Mouse (Mus musculus): Measurements from ENCODE around the gene Cnih3. TPM values are rescaled to one million over a fixed set of nuclear protein-coding genes. Genes with fewer than 3 reads are reported as not detected.

The Cnih3 gene
- total RNA-seq, 4 experiments from 2014 or later: 0.14 to 0.25 TPM; not detected in 2

DNA sequence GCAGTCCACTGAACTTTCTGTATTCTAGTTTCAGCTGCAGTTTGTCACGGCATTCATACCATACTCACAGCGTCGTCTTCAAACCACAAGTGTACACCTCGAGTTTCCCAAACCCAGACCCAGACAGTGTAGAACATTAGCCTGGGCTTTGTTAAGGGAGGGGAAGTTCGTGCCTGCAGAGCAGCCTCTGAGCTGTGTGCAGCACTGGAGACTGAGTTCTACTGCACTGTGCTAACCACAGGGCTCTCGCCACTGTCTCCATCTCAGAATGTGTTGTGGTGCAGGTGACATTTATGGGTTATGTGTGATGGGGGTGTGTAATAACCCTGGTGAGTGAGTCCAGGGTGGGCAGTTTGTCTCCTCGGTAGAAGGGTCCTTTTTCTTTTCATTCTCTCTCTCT lies 104.5 kb downstream of the Cnih3 start:
- no peak for DNase-seq

DNA sequence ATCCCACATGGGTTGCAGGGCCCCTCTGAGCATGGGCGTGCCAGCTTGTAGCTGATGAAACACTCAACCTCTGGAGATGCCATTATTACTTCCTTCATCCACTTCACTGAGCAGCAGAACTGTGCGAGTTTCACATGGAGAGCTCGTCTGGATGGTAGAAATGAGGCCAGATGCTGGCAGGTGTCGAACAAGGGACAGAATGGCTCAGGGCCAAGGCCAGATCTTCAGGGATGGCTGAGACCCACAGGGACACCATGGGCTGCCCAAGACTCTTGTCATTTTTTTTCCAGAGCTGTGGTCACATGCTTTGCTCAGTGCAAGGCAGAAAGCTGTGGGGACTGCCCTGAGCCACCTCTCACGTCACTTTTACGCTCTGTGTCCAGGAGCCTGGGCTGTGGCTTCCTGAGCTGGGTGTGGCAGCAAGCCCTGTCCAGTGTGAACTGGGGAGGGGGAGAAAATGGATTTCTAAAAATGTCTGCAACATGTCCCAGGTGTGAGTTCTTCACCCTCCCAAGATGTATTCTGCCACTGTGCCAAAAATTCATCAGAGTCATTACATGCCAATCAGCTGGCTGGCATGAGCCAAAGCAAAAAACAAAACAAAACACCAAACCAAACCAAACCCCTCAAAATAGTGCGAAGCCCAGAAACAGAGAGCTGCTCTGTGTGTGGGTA lies 107.1 kb downstream of the Cnih3 start:
- no peak for DNase-seq

- DNase-seq: no peak
Observed at GRCm38 (mm10) chr1:181460283-181460682, 107.9 kb downstream of the Cnih3 start.

DNA sequence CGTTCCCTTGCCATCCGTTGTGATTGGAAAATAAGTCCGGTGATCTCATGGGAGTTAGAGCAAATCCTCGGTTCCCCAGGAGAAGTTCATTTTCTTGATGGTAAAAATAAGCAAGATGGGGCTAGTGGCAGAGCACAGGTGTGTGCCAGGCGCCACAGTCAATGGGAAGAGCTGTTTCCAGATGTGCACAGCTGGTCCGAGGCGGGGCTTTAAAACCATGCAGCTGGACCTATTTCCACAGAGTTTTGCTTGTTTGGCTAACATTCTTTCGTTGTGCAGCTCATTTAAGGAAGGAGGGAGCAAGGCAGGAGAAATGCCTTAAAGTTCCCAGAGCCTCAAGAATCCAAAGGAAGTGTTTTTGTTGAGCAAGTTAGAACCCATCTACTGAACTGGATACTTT lies 109.1 kb downstream of the Cnih3 start:
- DNase-seq: no peak

DNA sequence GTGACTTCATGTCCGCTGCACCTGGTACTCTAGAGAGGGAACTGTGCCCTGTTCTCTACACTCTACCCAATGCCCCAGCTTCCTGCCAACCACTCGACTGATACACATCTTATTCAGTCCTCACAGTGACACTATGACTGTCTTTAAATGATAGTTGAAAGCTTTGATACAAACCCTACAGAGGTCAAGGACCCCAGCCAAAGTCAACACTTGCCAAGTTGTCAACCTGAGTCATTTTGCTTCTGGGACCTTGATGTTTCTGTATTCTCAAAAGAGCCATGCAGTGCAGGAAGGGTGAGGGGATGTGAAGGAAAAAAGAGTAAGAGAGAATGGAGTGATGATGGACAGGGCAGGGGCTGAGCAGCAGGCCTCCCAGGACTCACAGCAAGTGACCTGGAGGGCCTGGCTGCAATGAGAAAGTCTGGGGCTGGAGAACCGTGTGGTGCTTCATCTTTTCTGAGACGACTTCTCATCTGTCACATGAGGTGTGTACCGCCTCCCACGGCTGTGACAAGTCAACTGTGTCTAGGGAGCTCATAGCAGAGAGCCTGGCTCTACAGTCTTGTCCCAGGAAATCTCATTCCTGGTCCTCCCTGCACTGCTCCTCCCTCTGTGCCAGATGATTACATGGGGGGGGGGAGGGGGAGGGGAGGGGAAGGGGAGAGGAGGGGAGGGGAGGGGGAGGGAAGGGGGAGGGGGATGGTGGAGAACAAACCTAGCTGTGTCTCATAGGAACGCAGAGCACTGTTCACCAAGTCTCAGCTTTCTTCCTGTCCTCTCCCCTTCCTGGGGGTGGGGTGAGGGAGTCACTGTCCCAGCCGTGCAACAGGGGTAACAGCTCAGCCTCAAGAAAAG lies 109.8 kb downstream of the Cnih3 start:
- peak; percentile 36 for DNase-seq

DNA sequence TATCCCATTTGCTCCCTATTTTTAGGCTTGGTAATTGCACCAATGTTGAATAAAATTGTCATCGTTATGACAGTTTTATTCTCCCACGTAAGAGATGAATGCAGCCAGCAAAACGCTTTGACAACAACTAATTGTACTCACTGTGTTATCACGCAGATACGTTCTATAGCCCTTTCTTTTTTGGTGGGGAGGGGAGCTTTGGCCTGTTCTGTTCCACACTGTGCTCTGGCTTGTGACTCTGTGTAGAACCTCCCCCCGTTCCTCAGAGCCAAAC lies 110.4 kb downstream of the Cnih3 start:
- DNase-seq: no peak

DNA sequence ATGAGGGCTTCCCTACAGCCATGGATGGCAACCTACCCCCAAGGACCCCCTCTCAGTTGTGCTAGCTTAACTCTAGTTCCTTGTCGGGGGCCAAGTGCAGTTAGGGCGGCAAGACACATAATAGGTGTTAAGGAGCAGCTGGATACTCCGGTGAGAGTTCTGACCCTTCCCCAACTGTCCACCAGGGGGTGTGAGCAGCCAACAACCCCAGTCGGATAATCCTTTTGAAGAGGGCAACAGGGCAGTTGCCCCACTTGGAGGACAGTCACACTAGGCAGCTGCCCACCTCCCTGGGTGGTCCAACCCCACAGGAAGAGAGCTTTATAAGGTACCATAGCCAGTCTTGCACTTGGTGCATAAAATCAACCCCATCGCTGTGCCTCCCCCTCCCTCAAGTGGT lies 112.6 kb downstream of the Cnih3 start:
- DNase-seq: no peak

DNA sequence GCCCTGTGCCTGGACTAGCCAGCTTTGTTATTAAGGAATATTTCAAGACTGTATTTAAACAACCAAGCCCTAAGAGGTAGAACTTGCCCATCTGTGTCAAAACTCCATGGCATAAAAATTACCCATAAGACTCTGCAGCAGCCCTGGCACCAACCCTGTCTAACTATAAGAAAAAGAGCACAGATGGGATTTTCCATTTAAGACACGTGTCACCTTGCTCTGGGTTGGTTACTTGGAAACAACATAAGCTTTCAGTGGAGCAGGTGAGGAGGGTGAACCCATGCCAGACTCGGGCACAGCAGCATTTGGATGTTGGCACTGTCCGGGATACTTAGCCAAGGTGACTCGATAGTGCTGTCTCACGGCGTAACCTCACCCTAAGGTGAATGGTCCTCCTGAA lies 113.6 kb downstream of the Cnih3 start:
- no peak for DNase-seq

DNA sequence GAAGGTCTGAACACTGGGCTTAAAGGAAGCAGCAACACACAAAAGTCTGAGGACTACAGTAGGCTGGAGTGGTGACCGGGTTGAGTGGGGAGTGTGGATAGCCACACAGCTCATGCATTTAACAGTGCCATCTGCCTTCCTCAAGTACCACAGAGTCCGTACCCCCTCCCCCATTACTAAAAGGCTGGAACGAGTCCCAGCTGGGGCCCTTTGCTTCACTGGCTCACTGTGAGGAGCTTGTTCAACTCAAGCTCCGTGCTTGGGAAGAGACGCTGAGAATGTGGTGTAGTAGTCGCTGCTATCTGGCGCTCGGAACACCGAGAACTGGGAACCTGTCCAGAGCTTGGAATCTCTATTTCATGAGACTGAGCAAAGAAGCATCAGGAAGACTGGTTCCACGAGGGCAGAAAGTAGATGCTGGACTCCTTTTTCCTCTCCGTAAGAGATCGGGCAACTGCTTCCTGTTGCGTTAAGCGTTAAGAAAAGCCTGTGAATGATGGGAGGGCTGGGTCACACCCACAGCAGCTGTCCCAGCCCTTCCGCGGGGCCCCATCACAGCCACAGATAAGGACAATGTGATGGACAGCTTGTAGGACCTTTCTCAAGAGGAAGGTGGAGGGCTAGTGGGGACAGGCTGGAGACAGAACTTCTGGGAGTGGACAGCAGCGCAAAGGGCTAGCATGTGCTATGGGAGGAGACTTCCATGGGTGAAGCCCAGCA lies 114.3 kb downstream of the Cnih3 start:
- DNase-seq: no peak

DNA sequence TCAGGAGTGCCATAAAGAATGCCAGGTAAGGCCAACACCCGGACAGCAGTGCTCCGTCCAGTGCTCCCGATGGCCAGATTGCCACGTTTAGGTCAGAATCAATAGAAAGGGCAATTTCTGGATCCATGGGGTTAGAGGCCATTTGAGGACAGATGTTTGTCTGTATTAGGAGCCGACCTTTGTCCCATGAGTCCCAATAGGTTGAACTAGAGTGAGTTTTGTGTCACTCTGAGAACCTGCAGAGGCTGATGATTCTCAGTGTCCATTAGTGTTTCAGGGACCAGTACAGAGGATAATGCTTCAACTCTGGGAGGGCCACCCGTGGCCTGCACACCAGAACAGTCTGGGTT lies 114.9 kb downstream of the Cnih3 start:
- DNase-seq: no peak

- DNase-seq: no peak
Observed at GRCm38 (mm10) chr1:181469415-181469814, 117.0 kb downstream of the Cnih3 start.

DNA sequence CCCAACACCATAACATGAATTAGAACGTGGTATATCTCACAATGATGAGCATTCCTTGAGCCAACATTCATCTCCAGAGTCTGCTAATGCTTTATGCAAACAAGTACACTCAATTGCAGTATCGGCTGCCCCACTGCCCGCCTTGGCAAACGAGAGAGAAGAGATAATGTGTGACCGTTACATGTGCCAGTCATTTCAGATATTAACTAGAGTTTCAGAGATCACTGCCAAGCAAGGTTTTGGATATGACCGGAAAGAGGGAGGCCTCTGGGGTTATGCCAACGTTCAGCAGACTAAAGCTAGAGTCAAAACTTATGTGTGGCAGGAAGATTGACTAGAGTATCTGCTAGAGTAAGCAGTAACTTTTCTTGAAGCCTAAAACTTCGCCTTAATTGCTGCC lies 123.7 kb downstream of the Cnih3 start:
- DNase-seq: no peak

- DNase-seq: no peak
Observed at GRCm38 (mm10) chr1:181476557-181476956, 124.1 kb downstream of the Cnih3 start.

GRCm38 (mm10) chr1:181484696-181485095 lies 132.3 kb downstream of the Cnih3 start:
- no peak for DNase-seq

GRCm38 (mm10) chr1:181503471-181503870 lies 151.0 kb downstream of the Cnih3 start:
- DNase-seq: no peak

- no peak for DNase-seq
Observed at GRCm38 (mm10) chr1:181505367-181505766, 152.9 kb downstream of the Cnih3 start.

Other genes starting within 250 kb of the Cnih3 start
- gene Nvl, start 208.4 kb upstream of the Cnih3 start, total RNA-seq (2022): 10 to 100 TPM; 20.1 to 34.9 (median 24.9) TPM
- 10 to 100 TPM; 47.3 to 77.6 (median 60.8) TPM for gene Cnih4, start 207.9 kb upstream of the Cnih3 start, total RNA-seq (2022)
- 100 to 1,000 TPM; 120 to 162 (median 149) TPM for gene Wdr26, start 140.6 kb upstream of the Cnih3 start, total RNA-seq (2022)
- under 1 TPM in 1 of 4 experiments, not detected in 3; 0.31 TPM for gene Ccdc121, start 158.8 kb downstream of the Cnih3 start, total RNA-seq (2022)
- under 1 TPM in 3 of 4 experiments, not detected in 1; 0.03 to 0.14 (median 0.03) TPM for gene Dnah14, start 223.9 kb downstream of the Cnih3 start, total RNA-seq (2022)

All from adrenal gland, adult 8-10 months (tissue).